Mouse (Mus musculus) lung, embryonic 14.5 days (tissue): ENCODE results near the gene Selenbp2. TPM values are rescaled to one million over a fixed set of nuclear protein-coding genes. Genes with fewer than 3 reads are reported as not detected.
"Not testable (repeated sequence)": the region's sequence is repeated elsewhere in the genome, so short reads cannot be mapped to it uniquely, and the experiment has no call there.

Experiments
- ATAC-seq: fragments of 200-750 bp; cut with Nextera tagmentation; 2 replicates; pipeline ENCODE4 v1.8.0; 2017; ENCODE audit warnings: mild to moderate bottlenecking, moderate TSS enrichment, moderate library complexity; ENCODE audit not compliant: insufficient read depth
- DNase-seq: peaks from one replicate; pipeline ENCODE4 v3.0.0-alpha.2; 2015
- H3K27ac ChIP-seq: fragments of 300-500 bp; sonication (generic); 2 replicates; pipeline ENCODE4 v1.5.1; 2014; ENCODE audit warnings: low read depth, mild to moderate bottlenecking, moderate library complexity
- H3K27me3 ChIP-seq: fragments of 300-500 bp; sonication (generic); 2 replicates; pipeline ENCODE4 v1.6.1; 2014; ENCODE audit warnings: low read length, control low read depth; ENCODE audit not compliant: insufficient read depth
- H3K36me3 ChIP-seq: fragments of 300-500 bp; sonication (generic); 2 replicates; pipeline ENCODE4 v1.6.1; 2014; ENCODE audit warnings: control low read depth; ENCODE audit not compliant: insufficient read depth
- H3K4me1 ChIP-seq: fragments of 300-500 bp; sonication (generic); 2 replicates; pipeline ENCODE4 v1.6.1; 2014; ENCODE audit warnings: antibody characterized with exemption, control low read depth; ENCODE audit not compliant: insufficient read depth
- H3K4me2 ChIP-seq: fragments of 300-500 bp; sonication (generic); 2 replicates; pipeline ENCODE4 v1.6.1; 2014; ENCODE audit warnings: mild to moderate bottlenecking
- H3K4me3 ChIP-seq: fragments of 300-500 bp; sonication (generic); 2 replicates; pipeline ENCODE4 v1.5.1; 2014; ENCODE audit warnings: low read depth, low read length
- H3K9ac ChIP-seq: fragments of 300-500 bp; sonication (generic); 2 replicates; pipeline ENCODE4 v1.6.1; 2014
- H3K9me3 ChIP-seq: fragments of 300-500 bp; sonication (generic); 2 replicates; pipeline ENCODE4 v1.6.1; 2016; ENCODE audit warnings: low read depth, low read length, control low read depth
- CTCF ChIP-seq: IDR thresholded peaks from 2 replicates; pipeline ENCODE4 v1.5.1; 2016; ENCODE audit warnings: antibody characterized with exemption, low read depth
- WGBS: fragments of 180-500 bp; shearing (Covaris S2); extraction: QIAGEN DNeasy Blood & Tissue Kit; methylation state at CpG from one replicate; pipeline ENCODE4 v1.1.7; 2014; 5-methylcytosine and 5-hydroxymethylcytosine counted together
- polyA plus RNA-seq: library from polyadenylated mRNA; unstranded; fragments of >200 nt; fragmentation: Nextera tagmentation; extraction: Ambion mirVana; gene quantifications from 2 replicates; pipeline ENCODE4 v1.2.1, GENCODE M21; 2014

Gene Selenbp2
- polyA plus RNA-seq, 1 experiment from 2014 or later: 4.2 TPM

DNA sequence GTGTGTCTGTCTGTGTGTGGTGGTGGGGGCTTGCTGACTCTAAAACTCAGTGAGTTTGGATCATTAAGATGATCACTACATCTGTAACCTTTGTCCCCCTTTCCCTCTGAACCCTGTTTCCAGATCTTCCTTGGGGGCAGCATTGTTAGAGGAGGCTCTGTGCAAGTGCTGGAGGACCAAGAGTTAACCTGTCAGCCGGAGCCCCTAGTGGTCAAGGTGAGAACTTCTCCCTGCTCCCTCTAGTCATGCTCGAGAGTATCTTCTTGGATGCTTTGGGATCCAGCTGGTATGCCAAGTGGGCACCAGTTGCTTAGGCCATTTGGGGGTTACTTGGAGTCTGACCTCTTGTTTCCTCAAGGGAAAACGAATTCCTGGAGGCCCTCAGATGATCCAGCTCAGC lies 10.0 kb downstream of the Selenbp2 start:
- H3K9ac ChIP-seq, H3K36me3 ChIP-seq, H3K4me1 ChIP-seq, H3K27me3 ChIP-seq, H3K9me3 ChIP-seq, H3K27ac ChIP-seq, H3K4me2 ChIP-seq, ATAC-seq, DNase-seq, H3K4me3 ChIP-seq: not testable (repeated sequence)
- peak; percentile 53 for TF ChIP-seq CTCF
- 31% methylated on average over 2 of the region's 3 CpGs for whole genome bisulfite sequencing

DNA sequence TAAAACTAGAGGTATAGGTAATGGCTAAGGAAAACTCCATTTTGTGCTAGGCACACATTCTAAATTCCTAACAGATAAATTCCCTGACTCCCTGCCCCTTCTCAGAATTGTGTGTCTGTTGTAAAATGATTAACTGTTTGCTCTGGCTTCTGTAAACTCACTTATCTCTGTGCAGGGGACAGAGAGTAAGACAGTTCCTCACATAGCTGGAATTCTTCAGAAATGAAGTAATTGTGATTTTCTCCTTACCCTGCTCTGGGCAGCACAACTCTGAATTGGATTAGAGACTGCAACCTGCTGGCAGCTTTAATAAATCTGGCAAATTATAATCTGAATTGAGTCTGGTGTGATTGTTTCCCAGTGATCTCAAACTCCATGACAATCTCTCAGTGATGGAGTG lies 17.2 kb downstream of the Selenbp2 start:
- not testable (repeated sequence) for H3K27me3 ChIP-seq, H3K27ac ChIP-seq, H3K9me3 ChIP-seq, H3K4me1 ChIP-seq, H3K9ac ChIP-seq, H3K36me3 ChIP-seq, DNase-seq, H3K4me2 ChIP-seq, H3K4me3 ChIP-seq
- ATAC-seq: peak; percentile 80

DNA sequence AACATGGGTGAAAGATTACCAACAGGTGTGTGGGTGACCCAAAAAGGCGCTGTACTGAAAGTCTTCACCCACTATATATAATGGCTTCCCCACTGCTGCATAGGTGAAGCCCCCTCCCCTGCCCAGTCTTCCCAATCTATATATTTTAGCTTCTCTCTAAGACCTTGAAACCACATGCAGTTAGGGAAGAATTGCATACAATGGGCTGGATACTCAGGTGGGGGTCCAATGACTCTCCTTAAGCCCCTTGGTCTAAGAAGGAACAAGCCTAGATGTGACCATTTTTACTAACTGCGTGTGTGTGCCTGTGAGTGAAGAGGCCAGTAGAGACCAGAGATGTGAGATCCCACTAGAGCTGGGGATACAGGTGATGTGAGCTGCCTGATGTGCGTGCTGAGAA lies 20.1 kb downstream of the Selenbp2 start:
- not testable (repeated sequence) for H3K27me3 ChIP-seq, H3K27ac ChIP-seq, H3K9ac ChIP-seq, H3K4me3 ChIP-seq, H3K4me1 ChIP-seq, H3K9me3 ChIP-seq, H3K4me2 ChIP-seq, H3K36me3 ChIP-seq, ATAC-seq, DNase-seq
- WGBS: 80% methylated on average over 3 of the region's 3 CpGs

DNA sequence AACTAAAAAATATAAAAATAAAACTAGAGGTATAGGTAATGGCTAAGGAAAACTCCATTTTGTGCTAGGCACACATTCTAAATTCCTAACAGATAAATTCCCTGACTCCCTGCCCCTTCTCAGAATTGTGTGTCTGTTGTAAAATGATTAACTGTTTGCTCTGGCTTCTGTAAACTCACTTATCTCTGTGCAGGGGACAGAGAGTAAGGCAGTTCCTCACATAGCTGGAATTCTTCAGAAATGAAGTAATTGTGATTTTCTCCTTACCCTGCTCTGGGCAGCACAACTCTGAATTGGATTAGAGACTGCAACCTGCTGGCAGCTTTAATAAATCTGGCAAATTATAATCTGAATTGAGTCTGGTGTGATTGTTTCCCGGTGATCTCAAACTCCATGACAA lies 24.9 kb downstream of the Selenbp2 start:
- not testable (repeated sequence) for H3K9ac ChIP-seq, H3K9me3 ChIP-seq, DNase-seq, H3K27ac ChIP-seq, H3K4me3 ChIP-seq, H3K27me3 ChIP-seq, H3K36me3 ChIP-seq, H3K4me2 ChIP-seq, H3K4me1 ChIP-seq
- WGBS: 18% methylated on average over 1 of the region's 1 CpGs
- peak; percentile 75; the same call in 1 of the 2 replicates for ATAC-seq

DNA sequence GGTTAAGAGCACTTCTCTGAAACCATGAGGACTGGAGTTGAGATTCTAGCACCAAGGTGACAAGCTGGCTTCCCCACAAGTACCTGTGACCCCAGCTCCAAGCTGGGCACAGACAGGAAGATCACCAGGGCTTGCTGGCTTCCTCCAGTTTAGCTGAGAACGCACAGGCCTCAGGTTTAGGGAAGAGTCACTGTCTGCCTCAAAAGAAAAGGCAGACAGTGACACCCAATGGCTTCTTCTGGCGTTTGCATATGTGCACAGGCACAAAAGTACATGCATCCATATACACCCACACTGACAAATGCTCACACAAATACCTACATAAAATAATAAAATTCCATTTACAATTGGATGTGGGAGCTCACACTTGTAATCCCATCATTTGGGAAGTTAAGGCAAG lies 30.3 kb downstream of the Selenbp2 start:
- DNase-seq: peak; percentile 1
- not testable (repeated sequence) for H3K9ac ChIP-seq, H3K27me3 ChIP-seq, H3K36me3 ChIP-seq, H3K9me3 ChIP-seq, H3K27ac ChIP-seq, H3K4me3 ChIP-seq, H3K4me1 ChIP-seq, ATAC-seq, H3K4me2 ChIP-seq
- 40% methylated on average over 2 of the region's 2 CpGs for WGBS
- peak; percentile 10; the same call in 1 of the 2 replicates for TF ChIP-seq CTCF

DNA sequence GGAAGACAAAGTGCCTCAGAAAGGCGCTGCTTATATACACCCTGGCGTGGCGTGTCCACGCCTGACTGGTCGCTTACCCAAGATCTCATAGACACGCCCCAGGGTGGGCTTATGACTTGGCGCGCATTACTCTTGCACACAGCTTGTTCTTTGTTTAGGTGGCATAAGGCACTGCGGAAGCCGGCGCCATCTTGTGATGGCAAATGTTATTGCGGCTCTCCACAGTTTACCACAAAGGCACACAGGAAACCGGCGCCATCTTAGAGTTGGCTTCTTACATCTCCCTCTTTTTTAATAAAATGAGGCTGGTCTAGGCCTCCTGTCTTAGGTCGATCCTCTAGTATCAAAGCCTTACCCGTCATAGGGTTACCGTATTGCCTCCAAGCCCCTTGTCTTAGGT lies 52.3 kb downstream of the Selenbp2 start:
- ATAC-seq: no peak
- no peak overlapping the region for H3K4me3 ChIP-seq
- no peak for TF ChIP-seq CTCF
- DNase-seq: no peak
- H3K27ac ChIP-seq: no peak overlapping the region
- no peaks in the 10 kb centered on the region for H3K4me1 ChIP-seq
- no peak overlapping the region for H3K4me2 ChIP-seq
- no peaks in the 10 kb centered on the region for H3K27me3 ChIP-seq
- no peaks in the 10 kb centered on the region for H3K36me3 ChIP-seq
- no peaks in the 10 kb centered on the region for H3K9me3 ChIP-seq
- WGBS: 94% methylated on average over 17 of the region's 17 CpGs
- no peak overlapping the region for H3K9ac ChIP-seq

Other genes starting within 250 kb of the Selenbp2 start
- gene Oaz3, start 249.6 kb upstream of the Selenbp2 start, polyA plus RNA-seq: 0.29 TPM in 1 of 2 replicates, not detected in the other
- gene Celf3, start 215.3 kb upstream of the Selenbp2 start, polyA plus RNA-seq: 0.99 and 2.0 TPM in 2 replicates
- 2.0 and 2.5 TPM in 2 replicates for gene Riiad1, start 213.2 kb upstream of the Selenbp2 start, polyA plus RNA-seq
- gene Snx27, start 110.8 kb upstream of the Selenbp2 start, polyA plus RNA-seq: 38.7 and 40.4 TPM in 2 replicates
- gene Gm10972, start 50.4 kb upstream of the Selenbp2 start, polyA plus RNA-seq: not detected in 2 replicates
- 8.2 and 8.8 TPM in 2 replicates for gene Tuft1, start 34.7 kb upstream of the Selenbp2 start, polyA plus RNA-seq
- 18.3 and 19.5 TPM in 2 replicates for gene Cgn, start 92.9 kb downstream of the Selenbp2 start, polyA plus RNA-seq
- gene Pogz, start 144.0 kb downstream of the Selenbp2 start, polyA plus RNA-seq: 21.3 and 22.1 TPM in 2 replicates
- gene Psmb4, start 193.4 kb downstream of the Selenbp2 start, polyA plus RNA-seq: 343 and 370 TPM in 2 replicates
- gene Selenbp1, start 239.5 kb downstream of the Selenbp2 start, polyA plus RNA-seq: 99.1 and 103 TPM in 2 replicates